Mouse (Mus musculus): ENCODE measurements around the gene Abhd12b.

Gene Abhd12b

DNA sequence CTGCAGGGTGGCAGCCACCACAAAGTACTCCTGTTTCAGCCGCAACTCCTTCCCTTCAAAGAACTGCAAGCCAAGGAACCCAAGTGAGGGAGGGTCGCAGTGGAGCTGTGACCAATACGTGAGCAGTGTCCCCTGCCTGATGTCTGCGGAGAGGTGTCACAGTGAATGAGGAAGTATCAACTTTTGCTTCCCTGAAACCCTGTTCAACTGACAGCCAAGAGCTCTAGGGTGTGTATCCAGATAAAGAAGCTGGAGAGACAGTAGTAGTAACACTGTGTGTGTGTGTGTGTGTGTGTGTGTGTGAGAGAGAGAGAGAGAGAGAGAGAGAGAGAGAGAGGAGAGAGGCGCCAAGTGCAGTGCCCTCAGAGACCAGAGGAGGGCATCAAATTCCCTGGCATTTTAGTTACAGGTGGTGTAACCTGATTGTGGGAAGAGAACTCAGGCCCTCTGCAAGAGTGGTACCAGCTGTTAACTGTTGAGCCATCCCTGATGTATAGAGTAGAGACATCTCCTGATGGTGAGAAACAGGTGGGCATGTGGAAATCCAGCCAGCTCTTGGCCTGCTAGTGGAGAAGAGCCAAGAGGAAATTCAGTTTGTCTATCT lies 48.1 kb downstream of the Abhd12b start:
- no peak for DNase-seq (ENCODE audit: low read depth in 1 of 2, low spot score in 2 of 2)

DNA sequence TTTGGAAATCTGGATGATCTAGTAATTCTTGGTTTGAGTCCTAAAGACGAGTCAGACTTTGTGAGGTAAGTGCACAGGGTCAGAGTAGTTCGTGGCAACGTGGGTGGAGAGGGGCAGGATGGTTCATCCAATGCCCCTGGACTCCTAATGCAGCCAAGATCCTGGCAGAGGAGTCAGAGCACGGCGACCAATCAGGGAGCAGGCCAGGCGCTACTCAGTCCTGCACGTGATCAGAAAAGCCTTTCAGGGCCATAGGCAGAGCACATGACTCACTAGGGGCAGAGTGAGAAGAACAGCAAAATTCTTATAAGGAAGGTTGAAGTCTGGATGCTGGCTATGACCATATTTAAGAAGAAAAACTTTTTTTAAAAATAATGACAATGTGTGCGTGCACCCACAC lies 50.5 kb downstream of the Abhd12b start:
- DNase-seq (ENCODE audit: low read depth in 1 of 2, low spot score in 2 of 2) = no peak

DNA sequence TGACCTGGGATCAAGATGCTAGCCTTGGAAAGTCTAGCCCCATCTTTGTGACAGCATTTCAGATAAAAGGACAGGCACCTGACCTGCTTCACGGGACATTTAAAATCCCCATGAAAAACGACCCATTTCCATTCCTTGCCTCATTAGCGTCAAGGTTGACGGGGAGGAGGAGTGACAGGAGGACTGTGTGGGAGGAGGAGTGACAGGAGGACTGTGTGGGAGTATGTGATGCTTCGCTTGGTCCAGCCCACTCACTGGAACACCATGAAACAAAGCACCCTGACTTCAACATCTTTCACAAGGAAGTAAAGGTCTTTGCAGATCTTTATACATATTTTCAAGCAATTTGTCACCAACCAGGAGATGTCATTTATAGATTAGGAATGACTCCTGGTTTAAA lies 54.3 kb downstream of the Abhd12b start:
- no peak for DNase-seq (ENCODE audit: low read depth in 1 of 2, low spot score in 2 of 2)

DNA sequence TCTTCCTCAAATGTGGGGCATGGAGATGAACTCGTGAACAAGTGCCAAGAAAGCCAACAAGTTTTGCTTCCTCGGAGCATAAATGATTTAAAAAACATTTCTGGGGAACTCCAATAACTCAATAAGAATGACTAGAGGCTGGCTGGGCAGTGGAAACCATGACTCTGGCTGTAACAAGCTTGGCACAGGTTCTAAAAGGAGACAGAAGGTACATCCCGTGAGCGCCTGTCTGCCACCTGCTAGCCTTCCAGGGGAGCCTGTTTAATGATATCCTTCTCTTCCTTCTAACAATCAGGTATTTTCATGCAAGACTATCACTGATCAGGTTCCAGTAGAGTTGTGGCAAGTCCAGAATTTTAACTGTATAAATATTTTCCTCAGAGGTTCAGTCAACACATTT lies 58.6 kb downstream of the Abhd12b start:
- DNase-seq (ENCODE audit: low read depth in 1 of 2, low spot score in 2 of 2) = no peak

DNA sequence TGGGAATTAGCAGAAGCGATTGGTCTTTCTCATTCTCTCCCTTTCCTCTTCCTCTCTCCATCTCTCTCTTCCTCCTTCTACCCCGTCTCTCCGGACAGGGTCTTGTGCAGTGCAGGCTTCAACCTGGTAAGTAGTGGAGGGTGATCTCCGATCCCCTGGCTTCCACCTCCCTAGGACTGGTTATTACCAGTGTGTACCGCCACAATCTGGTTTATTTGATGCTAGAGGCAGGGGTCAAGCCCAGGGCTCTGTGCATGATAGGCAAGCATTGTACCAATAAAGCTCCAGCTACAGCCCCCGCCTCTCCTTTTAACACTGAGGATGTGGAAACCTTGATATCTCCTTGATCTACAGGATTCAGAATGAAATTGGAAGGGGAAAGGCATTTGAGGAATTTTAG lies 59.7 kb downstream of the Abhd12b start:
- no peak for DNase-seq (ENCODE audit: low read depth in 1 of 2, low spot score in 2 of 2)

DNA sequence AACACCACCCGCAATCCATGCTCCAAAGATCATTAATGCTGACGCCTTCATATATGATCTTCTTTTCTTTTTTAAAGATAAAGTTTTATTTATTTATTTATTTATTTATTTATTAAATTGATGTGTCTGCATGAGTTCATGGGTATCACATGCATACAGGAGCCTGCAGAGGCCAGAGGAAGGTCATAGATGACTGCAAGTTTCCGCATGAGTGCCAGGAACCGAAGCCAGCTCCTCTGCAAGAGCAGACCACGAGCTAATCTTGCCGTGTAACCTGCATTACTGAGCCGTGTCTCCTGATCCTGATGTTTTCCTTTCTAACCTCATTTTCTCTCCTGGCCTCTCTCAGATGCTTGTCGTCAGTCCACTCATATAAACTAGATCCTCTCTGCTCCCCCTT lies 60.3 kb downstream of the Abhd12b start:
- no peak for DNase-seq (ENCODE audit: low read depth in 1 of 2, low spot score in 2 of 2)

DNA sequence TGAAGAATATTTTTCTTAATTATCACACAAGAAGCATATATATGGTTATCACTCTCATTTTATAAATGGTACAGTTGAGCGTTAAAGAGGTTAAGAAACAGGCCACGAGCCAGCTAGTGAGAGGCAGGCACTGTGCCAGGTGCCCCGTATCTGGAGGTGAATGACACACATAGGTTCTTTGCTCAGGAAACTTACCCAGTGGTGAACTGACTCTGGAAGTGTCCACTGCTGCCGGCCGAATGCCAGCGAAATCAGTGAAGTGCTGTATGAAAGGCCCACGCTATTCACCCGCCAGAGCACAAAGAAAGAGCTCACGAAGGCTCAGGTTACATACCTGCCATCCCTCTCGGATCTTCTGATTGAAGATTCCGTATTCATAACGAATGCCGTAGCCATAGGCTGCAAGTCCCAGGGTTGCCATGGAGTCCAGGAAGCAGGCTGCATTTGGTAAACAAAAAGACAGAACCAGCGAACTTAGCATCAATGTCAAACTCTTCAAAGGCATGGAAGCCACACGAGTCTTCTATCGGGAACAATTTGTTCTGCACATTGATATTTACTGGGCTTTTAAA lies 62.4 kb downstream of the Abhd12b start:
- no peak for DNase-seq (ENCODE audit: low read depth in 1 of 2, low spot score in 2 of 2)

DNA sequence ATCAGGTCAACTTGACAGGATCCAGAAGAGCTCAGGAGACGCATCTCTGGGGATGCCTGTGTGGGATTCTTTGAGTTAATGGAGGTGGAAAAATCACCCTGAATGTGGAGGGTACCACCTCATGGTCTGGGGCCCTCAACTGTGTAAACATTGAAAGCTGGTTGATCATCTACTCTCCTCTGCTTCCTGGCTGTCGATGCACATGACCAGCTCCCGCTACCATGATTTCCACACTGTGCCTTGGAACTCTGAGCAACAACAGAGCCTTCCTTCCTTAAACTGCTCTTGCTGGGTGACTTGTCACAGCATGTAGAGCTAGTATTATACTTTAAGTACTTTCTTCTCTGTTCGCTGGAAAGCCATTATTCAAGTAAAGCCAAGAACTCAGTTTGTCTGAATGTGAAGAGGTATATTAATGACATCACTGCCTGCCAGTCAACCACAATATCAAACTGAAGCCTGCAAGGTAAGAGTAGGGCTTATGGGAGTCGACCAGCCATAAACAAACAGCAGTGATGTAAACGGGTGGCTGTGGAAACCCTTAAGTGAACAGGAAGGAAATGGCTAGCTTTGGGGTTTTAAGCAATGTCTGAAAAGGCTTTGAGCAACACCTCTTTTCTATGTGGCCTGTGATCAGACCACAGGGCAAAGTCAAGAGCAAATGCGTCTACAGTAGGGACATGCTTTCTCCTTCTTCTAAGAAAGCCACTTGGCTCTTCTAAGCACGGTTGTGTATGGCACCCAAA lies 65.0 kb downstream of the Abhd12b start:
- no peak for DNase-seq (ENCODE audit: low read depth in 1 of 2, low spot score in 2 of 2)

DNA sequence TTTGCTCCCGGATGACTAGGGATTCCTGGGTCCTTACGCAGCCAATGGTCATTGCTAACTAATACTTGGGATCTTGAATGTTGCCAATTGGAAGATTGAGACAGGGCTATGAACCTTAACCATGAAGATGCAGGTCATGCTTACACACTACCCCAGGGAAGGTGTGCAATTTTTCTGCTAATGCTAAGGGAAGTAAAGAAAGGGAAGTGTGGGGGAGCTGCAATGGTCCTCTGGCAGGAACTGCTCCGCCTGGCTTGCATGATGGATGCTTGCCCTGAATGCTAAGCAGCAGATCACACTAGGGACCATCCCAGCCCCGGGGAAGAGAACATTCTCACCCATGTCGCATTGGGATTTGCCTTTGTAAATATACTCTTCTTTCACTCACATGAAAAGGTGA lies 67.5 kb downstream of the Abhd12b start:
- no peak for DNase-seq (ENCODE audit: low read depth in 1 of 2, low spot score in 2 of 2)

DNA sequence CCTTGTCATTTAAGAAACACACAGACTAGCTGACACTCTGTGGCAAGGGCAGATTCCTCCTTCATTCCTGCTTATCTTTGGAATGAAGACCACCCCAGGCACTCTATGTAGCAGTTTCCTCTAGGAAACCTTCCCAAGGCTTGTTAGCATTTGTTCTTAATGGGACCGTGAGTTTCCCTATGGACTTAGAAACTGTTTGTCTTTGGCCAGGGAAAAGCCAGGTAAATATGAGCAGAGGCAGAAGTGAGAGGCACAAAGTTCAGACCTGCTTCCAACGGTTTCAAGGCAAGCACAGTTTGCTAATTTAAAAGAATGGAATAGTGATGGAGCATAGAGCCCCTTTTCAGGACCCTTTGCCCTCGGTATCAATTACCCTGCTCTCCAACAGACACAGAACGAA lies 69.4 kb downstream of the Abhd12b start:
- DNase-seq (ENCODE audit: low read depth in 1 of 2, low spot score in 2 of 2) = no peak

DNA sequence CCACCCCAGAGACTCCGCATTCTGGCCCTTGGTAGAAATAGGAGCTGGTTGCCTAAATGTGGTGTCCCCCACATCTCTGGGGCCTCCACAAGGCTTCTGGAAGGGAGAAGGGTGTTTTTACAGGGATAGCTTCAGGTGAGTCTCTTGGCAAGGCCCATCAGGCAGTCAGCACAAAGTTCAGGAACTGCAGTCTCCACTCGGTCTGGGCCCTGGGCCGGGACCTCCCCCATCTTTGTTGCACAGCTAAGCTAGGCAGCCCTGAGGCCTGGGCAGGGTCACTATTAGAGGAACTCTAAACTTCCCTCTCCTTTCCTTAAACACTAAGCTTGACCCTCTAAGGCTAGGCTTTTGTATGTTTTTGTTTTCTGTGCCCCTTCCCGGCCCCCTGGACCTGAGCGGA lies 72.7 kb downstream of the Abhd12b start:
- no peak for DNase-seq (ENCODE audit: low read depth in 1 of 2, low spot score in 2 of 2)

DNA sequence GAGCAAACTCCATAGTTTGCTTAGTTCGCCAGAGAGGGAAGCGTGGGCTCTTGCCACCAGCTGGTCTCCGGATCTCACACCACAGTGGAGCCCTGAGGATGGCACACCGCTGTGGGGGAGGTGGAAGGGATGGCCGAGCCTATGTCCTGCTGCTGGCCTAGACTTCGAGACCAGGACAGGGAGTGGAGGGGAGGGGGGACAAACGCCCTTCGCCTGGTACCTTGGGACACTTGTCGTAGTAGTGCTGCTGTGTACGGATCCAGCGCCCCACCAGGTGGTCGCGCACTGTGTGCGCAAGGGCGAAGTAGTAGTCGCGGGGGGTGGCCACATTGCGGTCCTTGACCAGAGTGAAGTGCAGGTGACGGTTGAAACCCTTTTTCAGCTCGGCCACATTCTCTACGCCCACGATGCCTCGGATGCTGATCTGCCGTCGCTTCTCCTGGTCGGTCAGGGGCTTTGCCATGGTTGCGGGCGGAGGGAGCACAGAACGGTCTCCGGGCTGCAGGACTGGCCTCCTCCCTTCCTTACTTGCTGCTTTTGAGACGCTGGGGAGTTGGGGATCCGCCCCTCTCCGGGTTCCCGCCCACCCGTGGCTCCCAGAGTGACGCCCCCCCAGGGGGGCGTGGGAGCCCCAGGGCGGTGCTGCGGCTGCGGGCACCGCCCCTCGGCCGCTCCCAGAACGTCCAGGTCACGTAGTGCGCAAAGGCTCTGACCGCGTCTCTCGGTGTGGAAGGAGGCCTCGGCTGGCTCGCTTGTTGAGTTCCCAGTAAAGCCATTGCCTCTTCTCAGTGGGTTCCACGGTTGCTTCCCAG lies 73.4 kb downstream of the Abhd12b start:
- peak; percentile 60 to 70 for DNase-seq (ENCODE audit: low read depth in 1 of 2, low spot score in 2 of 2)

DNA sequence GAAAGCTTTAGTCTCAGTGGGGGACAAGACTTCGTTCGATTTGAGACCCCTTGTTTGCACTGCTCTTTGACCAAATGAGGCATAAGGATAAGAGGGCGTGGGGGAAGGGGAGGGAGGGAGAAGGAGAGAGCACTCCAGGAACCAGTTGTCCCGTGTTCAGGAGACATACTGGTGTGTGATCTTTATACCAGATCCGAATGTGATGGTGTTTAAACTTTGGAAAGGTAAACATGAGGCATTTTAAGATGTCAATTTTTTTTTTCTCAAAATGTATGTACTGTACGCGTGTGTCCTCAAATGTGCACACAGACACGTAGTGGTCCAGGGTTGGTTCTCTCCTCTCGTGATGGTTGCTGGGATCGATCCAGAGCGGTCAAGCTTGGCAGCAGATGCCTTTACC lies 74.2 kb downstream of the Abhd12b start:
- DNase-seq (ENCODE audit: low read depth in 1 of 2, low spot score in 2 of 2) = no peak

DNA sequence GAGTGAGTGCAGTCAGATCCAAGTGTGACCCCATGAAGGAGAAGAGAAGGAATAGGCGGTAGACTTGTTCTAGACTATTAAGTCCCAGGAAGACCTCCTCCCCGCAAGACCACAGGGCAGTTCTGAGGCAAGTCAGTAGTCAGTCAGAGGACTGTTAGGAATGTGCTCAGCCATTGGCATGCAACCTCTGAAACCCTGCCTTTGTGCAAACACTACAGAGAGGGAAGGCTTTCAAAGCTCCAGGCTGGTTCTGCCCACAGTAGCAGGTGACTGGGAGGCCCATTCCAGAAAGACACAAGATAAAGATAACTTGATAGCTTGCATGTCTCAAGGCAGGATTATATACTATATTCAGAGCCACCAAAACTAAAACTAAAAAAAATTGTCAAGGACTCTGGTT lies 77.4 kb downstream of the Abhd12b start, which contains the start of gene Pygl:
Gene Pygl, minus strand, starts transcription at position 195 of the 400 bp plus-strand sequence.
- no peak for DNase-seq (ENCODE audit: low read depth in 1 of 2, low spot score in 2 of 2)

DNA sequence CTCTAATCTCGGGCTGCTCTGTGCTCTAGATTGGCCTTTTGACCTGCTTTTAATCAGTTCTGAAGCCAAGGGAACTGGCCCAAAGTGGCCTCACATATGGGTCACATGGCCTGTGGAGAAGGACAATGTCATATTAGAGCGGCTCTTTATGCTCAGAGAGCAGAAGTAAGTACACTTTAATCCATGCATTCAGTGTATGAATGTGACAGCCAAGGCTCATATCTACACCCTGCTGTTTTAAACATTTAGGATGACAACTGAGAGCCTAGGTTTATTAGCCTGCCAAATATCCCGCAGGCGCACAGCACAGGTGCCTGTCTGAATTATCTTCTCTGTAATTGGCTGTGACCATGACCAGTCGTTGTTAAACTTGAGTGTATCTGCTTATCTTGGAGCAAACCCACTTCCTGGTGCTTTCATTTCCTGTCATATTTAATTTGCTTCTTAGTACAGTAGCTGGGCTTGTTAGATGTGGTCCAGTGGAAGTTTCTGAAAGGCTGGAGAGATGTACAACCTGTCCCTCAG lies 78.1 kb downstream of the Abhd12b start:
- no peak for DNase-seq (ENCODE audit: low read depth in 1 of 2, low spot score in 2 of 2)

Measured in monocyte, adult 2 months (primary cell).